Mouse (Mus musculus) bone marrow macrophage, adult 2 months (primary cell): ENCODE measurements around the gene Sdk2.

Experiments used
- CTCF ChIP-seq: IDR thresholded peaks from 2 replicates; pipeline ENCODE4 v1.5.1; 2012; ENCODE audit warnings: low read depth, mild to moderate bottlenecking, low read length, moderate library complexity
- POLR2A ChIP-seq: IDR thresholded peaks from 2 replicates; pipeline ENCODE4 v1.6.1; 2012; ENCODE audit warnings: mild to moderate bottlenecking, low read depth, low read length, borderline replicate concordance

- no peak for TF ChIP-seq POLR2A
- peak; percentile 94 for TF ChIP-seq CTCF
Observed at GRCm38 (mm10) chr11:113865627-113866026, 201.2 kb downstream of the Sdk2 start.
